Mouse (Mus musculus): ENCODE results near the gene Tnfsfm13.

DNA sequence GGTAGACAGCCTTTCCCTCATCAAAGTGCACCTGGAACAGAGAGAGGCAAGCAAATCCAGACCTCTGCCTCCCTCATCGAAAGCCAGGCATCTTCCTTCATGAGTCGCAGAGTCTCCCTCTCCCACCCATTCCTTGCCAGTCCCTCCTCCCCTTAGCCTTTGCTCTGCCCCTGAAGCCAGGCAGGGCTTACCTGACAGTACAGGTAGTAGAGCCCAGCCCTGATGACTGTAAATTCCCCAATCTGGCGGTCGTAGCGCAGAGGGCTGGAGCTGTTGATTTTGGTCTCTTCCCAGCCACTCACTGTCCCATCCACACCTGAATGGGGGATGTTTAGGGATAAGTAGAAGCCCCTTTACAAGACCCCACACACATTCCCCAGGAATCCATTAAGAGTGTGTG, 8.8 kb downstream of the Tnfsfm13 start:
- TF ChIP-seq MEF2A (IDR thresholded peaks at IDR 0.05; ENCODE audit: borderline replicate concordance, low read depth, low read length) = no peak
- no peak for TF ChIP-seq JUND (conservative IDR thresholded peaks at IDR 0.05; ENCODE audit: low read depth, low read length)
- no peak for TF ChIP-seq NRF1 (IDR thresholded peaks at IDR 0.05; ENCODE audit: low read depth, low read length)
- no peak for TF ChIP-seq TCF12 (IDR thresholded peaks at IDR 0.05; ENCODE audit: low read depth, low read length)

Data from CH12.LX (cell line).